Mouse (Mus musculus): ENCODE measurements at regions not wholly inside any gene's neighbourhood (a gene's known extent, or its start where the extent isn't known, plus 50 kb on each side); places are given as distances from the start of the nearest gene placed in this dataset.
A peak's percentile ranks its signal among the peaks of the same experiment; 100 is the strongest.

- ATAC-seq = no peak
- no peak overlapping the region for H3K9ac ChIP-seq (replicated peaks; ENCODE audit: low read depth, low read length)
- H3K4me2 ChIP-seq (ENCODE audit: low read length) = no peak overlapping the region
- H3K27me3 ChIP-seq (replicated peaks; ENCODE audit: control insufficient read depth, insufficient read depth, low read length) = no peaks in the 10 kb centered on the region
- 86% methylated on average over 3 of the region's 3 CpGs for WGBS
- no peaks in the 10 kb centered on the region for H3K4me1 ChIP-seq (replicated peaks; ENCODE audit: control insufficient read depth, insufficient read depth, low read length)
- no peaks in the 10 kb centered on the region for H3K9me3 ChIP-seq (ENCODE audit: control insufficient read depth, low read length)
- H3K27ac ChIP-seq (ENCODE audit: low read length) = no peak overlapping the region
- H3K36me3 ChIP-seq (ENCODE audit: control insufficient read depth, insufficient read depth) = no peaks in the 10 kb centered on the region
- H3K4me3 ChIP-seq (replicated peaks; ENCODE audit: low read length) = no peak overlapping the region
Observed at GRCm38 (mm10) chr5:51882173-51882572, 308.1 kb downstream of the Dhx15 start.

DNA sequence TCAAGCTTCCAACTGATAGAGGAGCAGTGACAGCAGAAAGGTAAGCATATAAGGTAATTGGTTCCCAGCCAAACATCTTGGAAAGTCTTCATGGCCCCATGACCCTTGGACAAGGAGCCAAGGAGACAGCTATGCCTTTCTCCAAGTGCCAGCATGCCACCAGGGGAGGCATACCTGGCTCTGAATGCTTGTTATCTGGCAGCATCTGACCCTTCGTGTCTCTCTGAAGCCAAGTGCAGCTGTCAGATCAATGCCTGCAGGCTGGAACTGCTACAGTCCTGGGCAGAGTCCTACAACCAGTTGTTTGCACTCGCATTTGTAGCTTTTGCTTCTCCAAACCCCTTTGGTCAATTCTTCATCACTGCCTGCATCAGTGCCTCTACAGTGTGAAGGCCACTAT lies 309.3 kb upstream of the Ppargc1a start:
- no peak overlapping the region for H3K9ac ChIP-seq (replicated peaks; ENCODE audit: low read depth, low read length)
- no peak overlapping the region for H3K4me2 ChIP-seq (ENCODE audit: low read length)
- H3K36me3 ChIP-seq (ENCODE audit: control insufficient read depth, insufficient read depth) = no peaks in the 10 kb centered on the region
- H3K4me1 ChIP-seq (replicated peaks; ENCODE audit: control insufficient read depth, insufficient read depth, low read length) = no peaks in the 10 kb centered on the region
- 93% methylated on average over 2 of the region's 2 CpGs for WGBS
- H3K9me3 ChIP-seq (ENCODE audit: control insufficient read depth, low read length) = no peaks in the 10 kb centered on the region
- no peaks in the 10 kb centered on the region for H3K27me3 ChIP-seq (replicated peaks; ENCODE audit: control insufficient read depth, insufficient read depth, low read length)
- H3K27ac ChIP-seq (ENCODE audit: low read length) = no peak overlapping the region
- no peak for ATAC-seq
- H3K4me3 ChIP-seq (replicated peaks; ENCODE audit: low read length) = no peak overlapping the region

GRCm38 (mm10) chr5:51873571-51873970 lies 306.0 kb upstream of the Ppargc1a start:
- Histone ChIP-seq H3K4me2 (ENCODE audit: low read length) (no peak overlapping the region), H3K27ac (ENCODE audit: low read length) (no peak overlapping the region), H3K4me3 (replicated peaks; ENCODE audit: low read length) (no peak overlapping the region), H3K9ac (replicated peaks; ENCODE audit: low read depth, low read length) (no peak overlapping the region), H3K4me1 (replicated peaks; ENCODE audit: control insufficient read depth, insufficient read depth, low read length) (no peaks in the 10 kb centered on the region), H3K36me3 (ENCODE audit: control insufficient read depth, insufficient read depth) (no peaks in the 10 kb centered on the region), H3K9me3 (ENCODE audit: control insufficient read depth, low read length) (no peaks in the 10 kb centered on the region), H3K27me3 (replicated peaks; ENCODE audit: control insufficient read depth, insufficient read depth, low read length) (no peaks in the 10 kb centered on the region)
- no peak for ATAC-seq
- 96% methylated on average over 5 of the region's 5 CpGs for WGBS

DNA sequence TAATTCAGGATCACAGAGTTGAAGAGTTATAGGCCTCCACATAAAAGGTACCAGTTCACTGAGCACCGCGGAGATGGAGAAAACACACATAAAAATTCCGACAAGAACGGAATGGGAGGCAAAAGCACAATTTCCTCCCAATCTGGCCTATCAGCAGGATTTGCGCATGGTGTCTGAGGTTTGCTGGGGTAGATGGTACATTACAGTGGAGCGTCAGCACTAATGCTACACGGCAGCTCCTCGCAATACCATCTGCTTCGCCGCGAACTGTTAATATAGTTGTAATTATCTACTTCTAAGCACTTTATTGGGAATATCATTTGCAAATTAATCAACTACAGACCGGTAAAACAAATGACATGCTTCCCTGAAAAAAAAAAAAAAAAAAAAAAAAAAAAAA lies 304.2 kb upstream of the Ppargc1a start:
- Histone ChIP-seq H3K36me3 (ENCODE audit: control insufficient read depth, insufficient read depth) (no peaks in the 10 kb centered on the region), H3K4me2 (ENCODE audit: low read length) (no peak overlapping the region), H3K9ac (replicated peaks; ENCODE audit: low read depth, low read length) (no peak overlapping the region), H3K4me3 (replicated peaks; ENCODE audit: low read length) (no peak overlapping the region), H3K9me3 (ENCODE audit: control insufficient read depth, low read length) (no peaks in the 10 kb centered on the region), H3K27me3 (replicated peaks; ENCODE audit: control insufficient read depth, insufficient read depth, low read length) (no peaks in the 10 kb centered on the region), H3K27ac (ENCODE audit: low read length) (no peak overlapping the region), H3K4me1 (replicated peaks; ENCODE audit: control insufficient read depth, insufficient read depth, low read length) (no peaks in the 10 kb centered on the region)
- peak; percentile 50; the same call in 1 of the 2 replicates for ATAC-seq
- 77% methylated on average over 12 of the region's 12 CpGs for WGBS

DNA sequence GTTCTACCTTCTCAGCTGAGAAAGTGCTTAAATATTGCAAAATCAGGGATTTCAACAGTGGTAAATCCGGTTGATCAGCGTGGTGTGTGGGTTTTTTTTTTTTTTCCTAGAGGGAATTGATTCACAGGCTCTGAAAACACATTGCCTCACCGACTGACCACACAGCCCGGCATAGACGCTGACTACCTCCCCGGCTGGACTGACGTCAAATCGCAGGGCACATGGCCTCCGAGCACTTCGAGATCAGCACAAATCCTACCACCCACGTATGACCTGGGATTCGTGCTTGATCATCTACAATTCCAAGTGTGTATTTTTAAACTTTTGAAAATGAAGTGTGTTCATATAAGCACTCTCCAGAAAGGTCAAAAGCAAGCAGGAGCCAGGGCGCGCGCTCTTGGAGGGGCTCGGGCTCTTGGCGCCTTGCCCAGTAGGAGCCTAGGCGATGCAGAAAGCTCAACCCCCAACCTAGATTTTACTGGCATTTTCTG lies 300.7 kb upstream of the Ppargc1a start:
- Histone ChIP-seq H3K4me2 (ENCODE audit: low read length) (no peak overlapping the region), H3K4me1 (replicated peaks; ENCODE audit: control insufficient read depth, insufficient read depth, low read length) (no peaks in the 10 kb centered on the region), H3K27ac (ENCODE audit: low read length) (no peak overlapping the region), H3K27me3 (replicated peaks; ENCODE audit: control insufficient read depth, insufficient read depth, low read length) (no peaks in the 10 kb centered on the region), H3K4me3 (replicated peaks; ENCODE audit: low read length) (no peak overlapping the region), H3K9ac (replicated peaks; ENCODE audit: low read depth, low read length) (no peak overlapping the region), H3K36me3 (ENCODE audit: control insufficient read depth, insufficient read depth) (no peaks in the 10 kb centered on the region), H3K9me3 (ENCODE audit: control insufficient read depth, low read length) (no peaks in the 10 kb centered on the region)
- 81% methylated on average over 18 of the region's 18 CpGs for WGBS
- ATAC-seq = no peak

DNA sequence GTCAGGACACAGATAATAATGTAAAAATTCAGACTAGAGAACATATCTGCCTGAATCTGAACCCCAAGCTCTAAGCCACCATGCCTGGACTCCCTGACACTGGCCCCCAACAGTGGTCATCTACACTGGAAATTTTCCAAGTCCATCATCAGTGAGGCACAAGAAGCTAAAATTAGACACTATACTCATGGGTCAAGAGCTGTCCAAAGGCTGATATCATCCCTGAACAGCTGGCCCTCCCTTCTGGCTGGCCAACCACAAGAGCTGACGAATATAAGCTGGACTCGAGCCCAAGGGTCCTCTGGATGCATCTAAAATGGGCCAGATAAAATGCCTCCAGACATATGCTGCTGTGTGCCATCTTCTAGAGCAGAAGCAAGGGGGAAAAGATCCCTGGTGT lies 298.5 kb upstream of the Ppargc1a start:
- ATAC-seq = no peak
- H3K4me3 ChIP-seq (replicated peaks; ENCODE audit: low read length) = no peak overlapping the region
- H3K4me1 ChIP-seq (replicated peaks; ENCODE audit: control insufficient read depth, insufficient read depth, low read length) = no peaks in the 10 kb centered on the region
- no peak overlapping the region for H3K4me2 ChIP-seq (ENCODE audit: low read length)
- no peaks in the 10 kb centered on the region for H3K27me3 ChIP-seq (replicated peaks; ENCODE audit: control insufficient read depth, insufficient read depth, low read length)
- WGBS = 84% methylated on average over 2 of the region's 2 CpGs
- no peak overlapping the region for H3K9ac ChIP-seq (replicated peaks; ENCODE audit: low read depth, low read length)
- no peaks in the 10 kb centered on the region for H3K36me3 ChIP-seq (ENCODE audit: control insufficient read depth, insufficient read depth)
- H3K27ac ChIP-seq (ENCODE audit: low read length) = no peak overlapping the region
- H3K9me3 ChIP-seq (ENCODE audit: control insufficient read depth, low read length) = no peaks in the 10 kb centered on the region

GRCm38 (mm10) chr5:51860496-51860895 lies 293.0 kb upstream of the Ppargc1a start:
- Histone ChIP-seq H3K36me3 (ENCODE audit: control insufficient read depth, insufficient read depth) (no peaks in the 10 kb centered on the region), H3K9me3 (ENCODE audit: control insufficient read depth, low read length) (no peaks in the 10 kb centered on the region), H3K4me2 (ENCODE audit: low read length) (no peak overlapping the region), H3K4me1 (replicated peaks; ENCODE audit: control insufficient read depth, insufficient read depth, low read length) (no peaks in the 10 kb centered on the region), H3K4me3 (replicated peaks; ENCODE audit: low read length) (no peak overlapping the region), H3K27me3 (replicated peaks; ENCODE audit: control insufficient read depth, insufficient read depth, low read length) (no peaks in the 10 kb centered on the region), H3K27ac (ENCODE audit: low read length) (no peak overlapping the region), H3K9ac (replicated peaks; ENCODE audit: low read depth, low read length) (no peak overlapping the region)
- ATAC-seq = no peak
- WGBS = 86% methylated on average over 5 of the region's 5 CpGs

DNA sequence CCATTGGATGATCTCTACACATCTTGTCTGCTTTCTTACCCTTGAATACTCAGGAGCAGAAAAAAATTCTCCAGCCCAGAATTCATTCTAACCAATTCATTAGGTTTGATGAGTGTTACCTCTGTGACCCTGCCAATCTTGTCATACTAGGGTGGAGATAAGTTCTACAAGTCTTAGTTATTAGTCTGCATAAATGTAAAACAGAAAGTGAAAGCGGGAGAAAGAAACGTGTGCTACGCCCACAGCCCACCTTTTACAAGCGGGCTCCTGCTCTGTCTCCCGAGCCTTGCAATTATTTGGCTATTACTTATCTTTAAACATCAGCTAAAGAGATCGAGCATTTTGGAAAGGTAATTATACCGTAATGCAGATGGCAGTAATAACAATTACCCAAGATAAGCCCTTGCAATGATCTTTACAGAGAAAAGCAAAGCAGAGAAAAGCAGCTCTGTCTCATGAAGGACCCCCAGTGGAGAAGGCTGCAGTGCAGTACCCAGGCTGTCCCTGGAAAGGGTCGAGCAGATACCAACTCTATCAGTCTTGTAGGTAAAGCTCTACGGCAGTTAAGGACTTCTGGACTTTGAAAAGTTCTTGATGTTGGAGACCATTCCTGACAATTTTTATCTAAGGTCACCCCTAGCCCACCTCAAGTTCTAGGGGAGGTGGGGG lies 286.1 kb upstream of the Ppargc1a start:
- Histone ChIP-seq H3K9ac (replicated peaks; ENCODE audit: low read depth, low read length) (no peak overlapping the region), H3K4me2 (ENCODE audit: low read length) (no peak overlapping the region), H3K4me1 (replicated peaks; ENCODE audit: control insufficient read depth, insufficient read depth, low read length) (no peaks in the 10 kb centered on the region), H3K36me3 (ENCODE audit: control insufficient read depth, insufficient read depth) (no peaks in the 10 kb centered on the region), H3K27me3 (replicated peaks; ENCODE audit: control insufficient read depth, insufficient read depth, low read length) (no peaks in the 10 kb centered on the region), H3K4me3 (replicated peaks; ENCODE audit: low read length) (no peak overlapping the region), H3K9me3 (ENCODE audit: control insufficient read depth, low read length) (no peaks in the 10 kb centered on the region), H3K27ac (ENCODE audit: low read length) (no peak overlapping the region)
- WGBS = 55% methylated on average over 9 of the region's 9 CpGs
- no peak for ATAC-seq

DNA sequence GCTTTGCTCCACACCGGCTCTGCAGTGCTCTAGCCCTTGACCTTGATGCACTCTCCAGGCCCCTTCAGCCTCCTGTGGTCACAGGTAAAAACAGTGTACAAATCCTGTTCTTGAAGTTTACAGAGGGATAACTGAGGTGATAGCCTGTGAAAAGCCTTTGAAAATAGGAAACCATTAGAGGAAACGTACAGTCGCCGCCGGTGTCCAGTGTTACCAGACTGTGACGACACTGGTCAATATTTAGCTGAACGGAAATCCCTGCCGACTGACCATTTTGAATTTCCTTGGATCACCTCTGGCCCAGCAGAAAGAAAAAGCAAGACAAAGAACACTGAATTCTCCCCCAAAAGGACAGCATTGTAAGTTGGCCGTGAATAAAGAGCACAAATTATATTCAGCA lies 282.6 kb upstream of the Ppargc1a start:
- Histone ChIP-seq H3K4me2 (ENCODE audit: low read length) (no peak overlapping the region), H3K4me3 (replicated peaks; ENCODE audit: low read length) (no peak overlapping the region), H3K9ac (replicated peaks; ENCODE audit: low read depth, low read length) (no peak overlapping the region), H3K9me3 (ENCODE audit: control insufficient read depth, low read length) (no peaks in the 10 kb centered on the region), H3K36me3 (ENCODE audit: control insufficient read depth, insufficient read depth) (no peaks in the 10 kb centered on the region), H3K27me3 (replicated peaks; ENCODE audit: control insufficient read depth, insufficient read depth, low read length) (no peaks in the 10 kb centered on the region), H3K4me1 (replicated peaks; ENCODE audit: control insufficient read depth, insufficient read depth, low read length) (no peaks in the 10 kb centered on the region), H3K27ac (ENCODE audit: low read length) (no peak overlapping the region)
- ATAC-seq = no peak
- 79% methylated on average over 9 of the region's 9 CpGs for WGBS

DNA sequence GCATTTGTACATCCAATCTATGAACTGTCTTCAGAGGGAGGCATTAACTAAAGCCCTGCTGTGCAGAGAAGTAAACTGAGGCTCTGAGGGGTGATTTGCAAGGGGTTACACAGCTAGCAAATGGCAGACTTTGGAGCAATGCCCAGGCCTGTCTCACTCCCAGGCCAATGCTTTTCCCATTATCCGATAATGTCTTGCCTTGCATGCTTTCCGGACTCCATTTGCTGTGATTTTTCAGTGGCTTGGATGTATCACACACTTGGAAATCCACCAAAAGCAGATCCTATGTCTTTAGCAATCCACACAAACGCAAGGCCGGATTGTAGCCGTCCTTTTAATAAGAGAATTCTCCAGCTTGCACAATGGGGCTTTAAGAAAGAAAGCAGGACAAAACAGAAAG lies 281.7 kb upstream of the Ppargc1a start:
- WGBS = 36% methylated on average over 5 of the region's 5 CpGs
- ATAC-seq = no peak

More for the DNA sequence above, 281.7 kb upstream of the Ppargc1a start:
- Histone ChIP-seq H3K4me2 (ENCODE audit: low read length) (no peak overlapping the region), H3K4me1 (replicated peaks; ENCODE audit: control insufficient read depth, insufficient read depth, low read length) (no peaks in the 10 kb centered on the region), H3K9me3 (ENCODE audit: control insufficient read depth, low read length) (no peaks in the 10 kb centered on the region), H3K9ac (replicated peaks; ENCODE audit: low read depth, low read length) (no peak overlapping the region), H3K27me3 (replicated peaks; ENCODE audit: control insufficient read depth, insufficient read depth, low read length) (no peaks in the 10 kb centered on the region), H3K4me3 (replicated peaks; ENCODE audit: low read length) (no peak overlapping the region), H3K27ac (ENCODE audit: low read length) (no peak overlapping the region), H3K36me3 (ENCODE audit: control insufficient read depth, insufficient read depth) (no peaks in the 10 kb centered on the region)

Data from forebrain, embryonic 16.5 days (tissue).